Mouse (Mus musculus) cerebellum, postnatal 25 days (tissue): ENCODE results near the gene Crlf1.

Experiments used
- DNase-seq, 2 experiments: peaks; one replicate each; pipeline ENCODE4 v3.0.0; 2021; ENCODE audit warnings: mixed read lengths in 2 of 2

Gene Crlf1

DNA sequence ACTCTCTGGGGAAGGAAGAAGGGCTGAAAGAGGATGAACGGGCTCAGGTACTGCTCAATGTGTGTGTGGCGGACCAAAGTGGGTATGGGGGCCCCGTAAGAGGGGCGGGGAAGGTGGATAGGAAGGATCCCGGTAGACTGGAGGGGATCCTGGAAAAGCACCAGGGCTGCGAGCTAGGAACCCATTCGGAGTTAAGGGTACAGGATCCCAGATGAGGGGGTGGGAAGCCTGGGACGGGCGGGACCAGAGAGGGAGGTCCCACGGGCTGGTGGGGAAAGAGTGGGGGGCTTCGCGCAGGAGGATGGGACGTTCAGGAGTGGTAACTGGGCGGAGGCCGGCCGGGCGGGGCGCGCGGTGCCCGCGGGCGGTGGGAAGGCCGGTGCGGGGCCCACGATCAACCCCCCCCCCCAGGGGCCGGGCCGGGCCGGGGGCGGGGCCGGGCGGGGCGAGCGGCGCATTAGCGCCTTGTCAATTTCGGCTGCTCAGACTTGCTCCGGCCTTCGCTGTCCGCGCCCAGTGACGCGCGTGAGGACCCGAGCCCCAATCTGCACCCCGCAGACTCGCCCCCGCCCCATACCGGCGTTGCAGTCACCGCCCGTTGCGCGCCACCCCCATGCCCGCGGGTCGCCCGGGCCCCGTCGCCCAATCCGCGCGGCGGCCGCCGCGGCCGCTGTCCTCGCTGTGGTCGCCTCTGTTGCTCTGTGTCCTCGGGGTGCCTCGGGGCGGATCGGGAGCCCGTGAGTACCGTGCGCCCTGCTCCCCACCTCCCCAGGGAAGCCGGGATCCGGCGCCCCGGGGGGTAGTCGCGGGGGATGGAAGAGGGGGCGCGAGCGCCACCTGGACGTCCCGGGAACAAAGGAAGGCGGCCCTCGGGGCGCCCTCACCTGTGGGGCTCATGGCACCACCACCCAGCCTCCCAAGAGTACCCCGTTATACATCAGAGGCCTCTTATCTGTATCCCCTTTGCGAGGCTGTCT lies at the start of gene Crlf1:
Gene Crlf1, plus strand, starts transcription at position 495 of the 977 bp plus-strand sequence.
- DNase-seq, result peak in 1 of 2 experiments; percentile 36

GRCm38 (mm10) chr8:70443326-70443725 lies 49.6 kb upstream of the Crlf1 start:
- no peak for DNase-seq

DNA sequence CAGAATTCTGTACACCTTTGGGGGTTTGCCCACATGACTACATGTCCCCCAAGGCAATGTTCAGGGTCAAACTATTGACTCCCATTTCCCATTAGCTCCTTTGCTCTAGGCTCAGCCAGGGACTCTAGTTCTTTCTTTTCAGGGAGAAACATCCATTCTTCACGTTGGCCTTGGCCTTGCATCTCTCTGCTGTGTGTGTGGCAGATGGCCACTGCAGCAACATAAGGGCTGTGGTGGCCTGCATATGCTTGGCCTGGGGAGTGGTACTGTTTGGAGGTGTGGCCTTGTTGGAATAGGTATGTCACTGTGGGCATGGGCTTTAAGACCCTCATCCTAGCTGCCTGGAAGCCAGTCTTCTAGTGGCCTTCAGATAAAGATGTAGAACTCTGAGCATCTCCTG lies 47.0 kb upstream of the Crlf1 start:
- peak in 1 of 2 experiments; percentile 55 for DNase-seq

- DNase-seq, result peak; percentile 62 to 63
These were observed 45.1 kb upstream of the Crlf1 start for GRCm38 (mm10) chr8:70447639-70448420.

- no peak for DNase-seq
These were observed 40.6 kb upstream of the Crlf1 start for GRCm38 (mm10) chr8:70452196-70452966.

GRCm38 (mm10) chr8:70453852-70454251 lies 39.1 kb upstream of the Crlf1 start:
- no peak for DNase-seq

DNA sequence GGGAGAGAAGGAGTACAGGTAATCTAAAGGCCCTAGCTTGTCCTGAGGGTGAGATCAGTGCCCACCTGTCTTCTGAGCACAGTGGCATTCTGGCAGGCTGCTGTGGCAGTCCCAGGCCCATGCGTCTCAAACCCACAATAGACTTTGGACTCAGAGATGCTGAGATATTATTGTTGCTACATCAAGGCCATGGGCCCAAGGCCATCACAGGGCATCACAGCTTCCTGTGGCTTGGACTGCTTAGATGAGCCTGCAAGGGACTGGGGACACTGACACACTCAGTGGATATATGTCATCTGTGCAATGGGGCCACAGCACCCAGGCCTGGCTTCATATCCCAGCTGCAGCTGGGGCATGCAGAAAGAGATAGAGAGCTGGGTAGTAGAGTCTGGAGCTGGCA lies 36.0 kb upstream of the Crlf1 start:
- no peak for DNase-seq

DNA sequence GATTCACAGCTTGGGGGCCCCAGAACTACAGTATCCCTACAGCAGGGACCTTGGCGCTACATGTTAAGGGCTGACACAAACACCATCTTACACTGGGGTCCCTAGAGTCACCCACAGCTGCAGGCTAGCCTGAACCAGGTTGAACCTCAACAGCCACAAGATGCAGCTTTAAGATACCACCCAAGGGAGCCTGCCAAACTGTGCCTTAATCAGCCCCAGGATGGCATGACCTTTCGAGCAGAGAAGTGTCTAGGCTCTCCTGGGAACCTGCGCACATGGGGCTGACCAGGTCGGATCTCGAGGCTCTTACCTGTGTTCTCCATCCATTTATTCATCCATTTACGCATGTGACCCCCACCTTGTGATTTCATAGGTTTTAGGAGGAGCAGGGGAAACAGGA lies 35.1 kb upstream of the Crlf1 start:
- DNase-seq, result no peak

- DNase-seq, result no peak
These were observed 34.5 kb upstream of the Crlf1 start for GRCm38 (mm10) chr8:70458462-70458861.

- DNase-seq, result no peak
These were observed 33.3 kb upstream of the Crlf1 start for GRCm38 (mm10) chr8:70459636-70460035.

- peak in 1 of 2 experiments; percentile 52 for DNase-seq
These were observed 32.8 kb upstream of the Crlf1 start for GRCm38 (mm10) chr8:70460199-70460598.

- peak; percentile 77 to 78 for DNase-seq
These were observed 32.4 kb upstream of the Crlf1 start for GRCm38 (mm10) chr8:70460606-70461005.

- DNase-seq, result no peak
These were observed 31.0 kb upstream of the Crlf1 start for GRCm38 (mm10) chr8:70461765-70462515.

DNA sequence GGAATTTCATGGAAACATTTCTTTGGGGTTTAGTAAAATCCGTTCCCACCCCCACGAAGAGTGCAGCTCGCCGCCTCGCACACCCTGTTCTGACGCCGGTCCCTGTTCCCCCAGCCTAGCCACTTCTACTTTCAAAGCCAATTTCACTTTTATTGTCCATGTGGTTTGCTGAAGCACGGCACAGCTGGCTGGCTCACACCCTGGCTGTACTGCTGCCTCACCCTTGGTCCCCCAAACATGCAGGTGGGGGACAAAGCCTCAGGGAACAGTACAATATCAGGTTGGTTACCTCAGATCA lies 30.5 kb upstream of the Crlf1 start:
- no peak for DNase-seq

- no peak for DNase-seq
These were observed 29.7 kb upstream of the Crlf1 start for GRCm38 (mm10) chr8:70463306-70463705.

- no peak for DNase-seq
These were observed 28.8 kb upstream of the Crlf1 start for GRCm38 (mm10) chr8:70464162-70464561.

DNA sequence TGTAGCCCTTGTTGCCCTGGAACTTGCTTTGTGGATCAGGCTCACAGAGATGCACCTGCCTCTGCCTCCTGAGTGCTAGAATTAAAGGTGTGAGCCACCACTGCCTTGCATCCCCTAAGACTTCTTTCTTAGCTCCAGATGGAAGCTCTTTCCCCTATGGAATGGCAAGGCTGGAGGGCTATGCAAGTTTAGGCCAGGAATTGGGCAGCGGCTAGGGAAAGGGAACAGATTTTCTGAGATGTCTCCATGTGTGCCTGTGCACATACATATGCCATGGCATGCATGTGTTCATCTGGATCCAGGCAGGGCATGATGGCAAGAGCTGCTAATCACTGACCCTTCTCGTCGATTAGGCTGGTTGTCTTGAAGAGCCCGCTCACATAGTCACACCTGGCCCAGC lies 27.3 kb upstream of the Crlf1 start:
- DNase-seq, result no peak

DNA sequence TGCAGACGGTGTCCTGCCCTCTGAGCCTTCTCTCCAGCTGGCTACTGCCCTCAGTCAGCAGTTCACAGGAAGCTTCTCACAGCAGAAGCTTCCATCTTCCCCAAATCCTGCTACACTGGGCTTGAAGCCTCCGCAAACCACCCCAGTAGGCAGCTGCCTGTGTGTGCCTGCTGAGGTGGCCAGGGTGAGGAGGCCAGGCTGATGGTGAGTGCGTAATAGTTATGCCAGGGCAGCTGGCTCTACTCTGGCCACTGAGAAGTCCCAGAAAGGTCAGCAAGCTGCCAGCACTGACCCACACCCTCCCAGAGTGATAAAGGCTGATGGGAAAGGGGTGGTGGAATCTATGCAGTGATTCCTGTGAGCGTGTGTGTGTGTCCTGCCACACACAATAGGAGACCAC lies 26.7 kb upstream of the Crlf1 start:
- DNase-seq, result no peak

DNA sequence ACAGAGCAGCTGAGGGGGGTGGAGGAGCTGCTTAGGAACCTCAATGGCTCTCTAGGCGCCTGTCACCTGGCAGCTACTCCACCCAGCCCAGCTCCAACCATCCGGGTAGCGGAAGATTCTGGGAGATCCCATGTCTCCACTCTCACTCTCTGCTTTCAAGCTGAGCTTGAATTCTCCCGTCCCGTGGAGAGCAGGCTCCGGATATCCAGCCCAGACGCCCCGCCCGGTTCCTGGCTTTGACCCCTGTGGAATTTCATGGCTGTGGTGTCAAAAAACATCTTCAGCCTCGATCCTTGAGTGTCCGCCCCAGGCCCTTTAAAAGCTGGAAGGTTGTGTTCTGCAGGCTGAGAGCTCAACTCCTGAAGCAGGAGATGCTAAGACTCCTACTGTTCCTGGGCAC lies 26.2 kb upstream of the Crlf1 start:
- no peak for DNase-seq

GRCm38 (mm10) chr8:70467229-70467725 lies 25.7 kb upstream of the Crlf1 start:
- DNase-seq, result no peak

GRCm38 (mm10) chr8:70467907-70468306 lies 25.1 kb upstream of the Crlf1 start:
- DNase-seq, result no peak

GRCm38 (mm10) chr8:70468733-70469132 lies 24.2 kb upstream of the Crlf1 start:
- DNase-seq, result no peak
